Mouse (Mus musculus) midbrain, embryonic 16.5 days (tissue): ENCODE data around the gene Nptn. TPM values are rescaled to one million over a fixed set of nuclear protein-coding genes. Genes with fewer than 3 reads are reported as not detected.

ENCODE experiments used
- polyA plus RNA-seq: library from polyadenylated mRNA; unstranded; fragments of >200 nt; fragmentation: Nextera tagmentation; extraction: Ambion mirVana; gene quantifications from 2 replicates; pipeline ENCODE4 v1.2.1, GENCODE M21; 2015

Gene Nptn
- polyA plus RNA-seq, 1 experiment from 2014 or later, result 197 TPM

Other genes with a start within 250 kb of the Nptn start
- not detected in 2 replicates for gene Tbc1d21, start 211.8 kb upstream of the Nptn start, polyA plus RNA-seq
- 6.7 and 7.2 TPM in 2 replicates for gene Insyn1, start 93.6 kb upstream of the Nptn start, polyA plus RNA-seq
- gene Cd276, start 26.8 kb upstream of the Nptn start, polyA plus RNA-seq, result 28.9 and 30.9 TPM in 2 replicates
- gene Rec114, start 161.7 kb downstream of the Nptn start, polyA plus RNA-seq, result 1.2 and 1.5 TPM in 2 replicates
- gene Hcn4, start 241.2 kb downstream of the Nptn start, polyA plus RNA-seq, result 3.0 and 3.5 TPM in 2 replicates